Mouse (Mus musculus): Measurements from ENCODE around the gene A530016L24Rik. TPM values are rescaled to one million over a fixed set of nuclear protein-coding genes. Genes with fewer than 3 reads are reported as not detected.

A530016L24Rik gene
- polyA plus RNA-seq, 1 experiment from 2014 or later, result 0.08 TPM

GRCm38 (mm10) chr12:112463750-112464444 is 25.4 kb upstream of the A530016L24Rik start:
- H3K4me3 ChIP-seq (replicated peaks), result no peak overlapping the region
- WGBS (ENCODE audit: insufficient replicate concordance), result 15% methylated on average over 3 of the region's 3 CpGs
- peaks cover 5% of the 10 kb centered on the region; the same call in 1 of the 2 replicates for H3K4me1 ChIP-seq (replicated peaks)
- H3K9me3 ChIP-seq (replicated peaks), result no peaks in the 10 kb centered on the region; the same call in 1 of the 2 replicates
- no peaks in the 10 kb centered on the region for H3K27me3 ChIP-seq
- no peaks in the 10 kb centered on the region for H3K36me3 ChIP-seq
- H3K4me2 ChIP-seq, result no peak overlapping the region
- H3K27ac ChIP-seq, result no peak overlapping the region; the same call in 1 of the 2 replicates
- ATAC-seq (ENCODE audit: low read depth), result 0 out of 2 replicates have a peak, but pooled peaks have one; percentile 43
- DNase-seq, result no peak
- no peak overlapping the region for H3K9ac ChIP-seq

DNA sequence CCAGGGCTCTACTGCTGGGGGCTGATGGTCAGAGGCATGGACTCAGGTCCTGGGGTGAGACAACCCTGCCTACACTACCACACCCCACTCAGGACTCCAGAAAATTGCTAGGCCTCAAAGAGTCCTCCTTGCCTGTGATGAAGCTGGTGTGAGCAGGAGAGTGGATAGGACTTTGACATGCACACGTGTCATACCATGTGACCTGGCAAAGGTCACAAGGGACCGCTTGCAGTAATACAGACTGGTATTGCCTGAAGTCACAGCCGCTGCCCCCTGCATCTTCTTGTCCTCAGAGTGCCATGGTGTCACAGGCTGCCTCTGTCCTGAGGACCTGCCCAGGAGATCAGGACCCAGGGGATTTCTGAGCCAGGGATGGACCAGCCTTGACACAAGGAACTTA is 24.7 kb upstream of the A530016L24Rik start:
- WGBS (ENCODE audit: insufficient replicate concordance), result 44% methylated on average over 3 of the region's 3 CpGs
- DNase-seq (no peak), ATAC-seq (ENCODE audit: low read depth) (0 out of 2 replicates have a peak, but pooled peaks have one; percentile 7)

GRCm38 (mm10) chr12:112465928-112466327 is 23.3 kb upstream of the A530016L24Rik start:
- H3K27ac ChIP-seq, result no peak overlapping the region
- no peaks in the 10 kb centered on the region for H3K36me3 ChIP-seq
- H3K9ac ChIP-seq, result no peak overlapping the region
- ATAC-seq (ENCODE audit: low read depth) (no peak), DNase-seq (no peak)
- WGBS (ENCODE audit: insufficient replicate concordance), result 72% methylated on average over 17 of the region's 17 CpGs
- no peaks in the 10 kb centered on the region; the same call in 1 of the 2 replicates for H3K9me3 ChIP-seq (replicated peaks)
- no peak overlapping the region for H3K4me3 ChIP-seq (replicated peaks)
- peaks cover 5% of the 10 kb centered on the region; the same call in 1 of the 2 replicates for H3K4me1 ChIP-seq (replicated peaks)
- H3K27me3 ChIP-seq, result no peaks in the 10 kb centered on the region
- no peak overlapping the region for H3K4me2 ChIP-seq

More for the DNA sequence above, 24.7 kb upstream of the A530016L24Rik start:
- Histone ChIP-seq H3K9me3 (replicated peaks) (no peaks in the 10 kb centered on the region; the same call in 1 of the 2 replicates), H3K27me3 (no peaks in the 10 kb centered on the region), H3K4me1 (replicated peaks) (peaks cover 5% of the 10 kb centered on the region; the same call in 1 of the 2 replicates), H3K4me2 (no peak overlapping the region), H3K4me3 (replicated peaks) (no peak overlapping the region), H3K9ac (no peak overlapping the region), H3K27ac (no peak overlapping the region; the same call in 1 of the 2 replicates), H3K36me3 (no peaks in the 10 kb centered on the region)

DNA sequence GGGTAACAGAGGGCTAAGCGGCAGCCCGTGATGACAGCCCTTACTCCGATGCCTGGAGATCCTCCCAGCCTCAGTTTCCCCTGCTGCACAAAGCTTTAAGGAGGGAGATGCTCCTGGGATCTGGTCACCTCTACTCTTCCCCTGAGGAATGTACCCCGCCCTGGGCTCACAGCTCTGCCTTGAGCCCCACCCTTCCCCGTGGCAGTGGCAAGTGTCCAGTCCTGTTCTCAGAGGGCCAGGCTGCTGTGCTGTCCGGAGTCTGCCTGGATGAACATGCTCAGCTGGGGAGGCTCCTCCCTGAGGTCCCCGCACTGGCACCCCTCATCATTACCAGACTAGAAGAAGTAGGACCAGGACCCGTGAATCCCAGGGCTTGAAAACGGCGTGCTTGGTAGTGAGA is 21.9 kb upstream of the A530016L24Rik start:
- no peaks in the 10 kb centered on the region for H3K27me3 ChIP-seq
- no peak overlapping the region for H3K4me3 ChIP-seq (replicated peaks)
- no peak overlapping the region for H3K9ac ChIP-seq
- peaks cover 5% of the 10 kb centered on the region; the same call in 1 of the 2 replicates for H3K4me1 ChIP-seq (replicated peaks)
- ATAC-seq (ENCODE audit: low read depth), result no peak
- no peaks in the 10 kb centered on the region; the same call in 1 of the 2 replicates for H3K9me3 ChIP-seq (replicated peaks)
- no peak overlapping the region for H3K4me2 ChIP-seq
- 70% methylated on average over 10 of the region's 10 CpGs for WGBS (ENCODE audit: insufficient replicate concordance)
- no peak overlapping the region for H3K27ac ChIP-seq
- DNase-seq, result no peak
- no peaks in the 10 kb centered on the region for H3K36me3 ChIP-seq

DNA sequence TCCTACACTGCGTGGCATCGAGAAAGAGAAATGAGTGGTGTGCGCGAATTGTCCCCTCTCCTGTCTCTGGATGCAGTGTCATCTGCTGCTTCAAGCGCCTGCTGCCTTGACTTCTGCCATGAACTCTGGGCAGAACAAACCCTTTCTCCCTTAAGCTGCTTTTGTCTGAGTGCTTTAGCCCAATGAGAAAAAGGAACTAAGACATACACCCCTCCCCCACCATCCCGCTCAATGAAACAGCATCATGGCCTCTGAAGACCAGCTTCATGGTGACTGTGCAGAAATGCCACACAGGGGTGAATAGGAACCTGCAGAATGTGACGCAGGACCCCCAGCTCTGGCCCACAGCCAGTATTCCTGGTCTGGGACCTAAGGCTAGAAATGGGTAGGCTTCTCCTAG is 19.9 kb upstream of the A530016L24Rik start:
- Histone ChIP-seq H3K9me3 (replicated peaks) (no peaks in the 10 kb centered on the region), H3K4me3 (replicated peaks) (no peak overlapping the region), H3K27me3 (no peaks in the 10 kb centered on the region; the same call in 1 of the 2 replicates), H3K36me3 (no peaks in the 10 kb centered on the region), H3K9ac (no peak overlapping the region), H3K4me2 (no peak overlapping the region), H3K27ac (no peak overlapping the region), H3K4me1 (replicated peaks) (no peaks in the 10 kb centered on the region; the same call in 1 of the 2 replicates)
- DNase-seq, result no peak
- WGBS (ENCODE audit: insufficient replicate concordance), result 71% methylated on average over 7 of the region's 7 CpGs
- no peak for ATAC-seq (ENCODE audit: low read depth)

DNA sequence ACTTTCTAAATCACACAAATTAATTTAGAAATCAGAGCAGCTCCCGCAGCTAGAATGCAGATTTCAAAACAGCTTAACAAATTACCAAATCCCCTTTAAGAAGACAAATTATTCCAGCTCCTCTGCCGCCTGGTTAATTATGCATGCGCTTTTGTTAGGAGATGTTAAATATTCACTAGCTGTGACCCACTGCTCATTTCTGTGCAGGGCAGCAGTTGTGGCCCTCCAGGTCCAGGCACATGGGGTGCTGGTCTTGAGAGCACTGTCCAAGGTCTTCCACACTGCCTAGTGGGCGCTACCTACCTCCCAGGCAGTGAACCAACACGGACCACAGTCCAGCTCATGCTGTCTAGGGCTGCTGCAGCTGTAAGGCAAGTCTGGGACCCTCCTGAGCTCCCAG is 19.0 kb upstream of the A530016L24Rik start:
- 75% methylated on average over 5 of the region's 5 CpGs for WGBS (ENCODE audit: insufficient replicate concordance)
- DNase-seq, result no peak

DNA sequence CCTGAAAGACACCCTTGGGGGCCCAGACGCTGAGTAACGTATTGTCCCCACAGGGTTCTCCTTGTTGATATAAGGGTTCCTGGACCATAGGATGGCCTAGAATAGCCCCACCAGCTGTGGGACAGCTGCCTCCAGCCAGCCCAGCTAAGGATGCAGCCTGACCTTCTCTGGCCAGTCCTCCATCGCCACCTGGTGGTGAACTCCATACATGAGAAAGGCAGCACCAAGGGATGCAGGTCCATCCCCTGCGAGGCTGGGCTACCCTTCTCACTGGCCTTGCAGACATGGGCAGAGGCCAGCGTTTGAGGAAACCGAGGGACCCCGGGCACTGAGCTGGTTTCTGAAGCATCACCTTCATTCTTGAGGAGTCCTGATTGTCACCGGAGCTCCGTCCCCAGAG is 15.5 kb upstream of the A530016L24Rik start:
- H3K36me3 ChIP-seq, result no peaks in the 10 kb centered on the region
- DNase-seq, result peak; percentile 35
- no peak overlapping the region for H3K9ac ChIP-seq
- no peak overlapping the region for H3K4me2 ChIP-seq
- H3K4me3 ChIP-seq (replicated peaks), result no peak overlapping the region
- no peaks in the 10 kb centered on the region for H3K4me1 ChIP-seq (replicated peaks)
- H3K27me3 ChIP-seq, result peaks cover under 1% of the 10 kb centered on the region; the same call in 1 of the 2 replicates
- no peak overlapping the region for H3K27ac ChIP-seq
- ATAC-seq (ENCODE audit: low read depth), result no peak
- H3K9me3 ChIP-seq (replicated peaks), result no peaks in the 10 kb centered on the region
- WGBS (ENCODE audit: insufficient replicate concordance), result 18% methylated on average over 9 of the region's 9 CpGs

More for the DNA sequence above, 19.0 kb upstream of the A530016L24Rik start:
- Histone ChIP-seq H3K4me2 (no peak overlapping the region), H3K4me3 (replicated peaks) (no peak overlapping the region), H3K9ac (no peak overlapping the region), H3K9me3 (replicated peaks) (no peaks in the 10 kb centered on the region), H3K4me1 (replicated peaks) (no peaks in the 10 kb centered on the region), H3K27ac (no peak overlapping the region), H3K27me3 (no peaks in the 10 kb centered on the region; the same call in 1 of the 2 replicates), H3K36me3 (no peaks in the 10 kb centered on the region)
- ATAC-seq (ENCODE audit: low read depth), result no peak

DNA sequence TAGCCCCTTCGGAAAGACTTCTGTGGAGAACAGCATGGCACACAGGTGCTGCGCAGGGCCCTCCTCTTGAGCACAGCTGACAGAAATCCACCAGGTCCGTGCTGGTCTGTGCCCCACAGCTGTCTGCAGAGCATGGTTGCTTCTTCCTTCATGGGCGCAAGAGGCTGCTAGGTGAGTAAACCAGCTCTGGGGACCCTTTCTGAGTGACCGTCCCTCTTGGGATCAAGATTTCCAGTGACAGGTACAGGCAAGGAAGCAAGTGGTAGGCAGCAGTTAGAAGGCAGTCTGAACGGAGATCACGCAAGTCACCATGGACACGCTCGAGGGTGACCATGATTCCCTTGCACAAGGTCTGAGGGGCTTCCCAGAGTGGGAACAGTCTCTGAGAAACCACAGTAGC is 287 bp downstream of the A530016L24Rik start:
- WGBS (ENCODE audit: insufficient replicate concordance), result 76% methylated on average over 9 of the region's 9 CpGs
- Histone ChIP-seq H3K4me2 (no peak overlapping the region), H3K9me3 (replicated peaks) (no peaks in the 10 kb centered on the region), H3K27ac (no peak overlapping the region), H3K4me1 (replicated peaks) (peaks cover 5% of the 10 kb centered on the region; the same call in 1 of the 2 replicates), H3K9ac (no peak overlapping the region), H3K27me3 (no peaks in the 10 kb centered on the region), H3K4me3 (replicated peaks) (no peak overlapping the region), H3K36me3 (no peaks in the 10 kb centered on the region)
- ATAC-seq (ENCODE audit: low read depth) (no peak), DNase-seq (no peak)

- H3K4me3 ChIP-seq (replicated peaks), result no peak overlapping the region
- peaks cover 5% of the 10 kb centered on the region; the same call in 1 of the 2 replicates for H3K4me1 ChIP-seq (replicated peaks)
- ATAC-seq (ENCODE audit: low read depth) (no peak), DNase-seq (no peak)
- no peaks in the 10 kb centered on the region for H3K36me3 ChIP-seq
- H3K9ac ChIP-seq, result no peak overlapping the region
- WGBS (ENCODE audit: insufficient replicate concordance), result 36% methylated on average over 3 of the region's 3 CpGs
- H3K27ac ChIP-seq, result no peak overlapping the region
- H3K4me2 ChIP-seq, result no peak overlapping the region
- H3K27me3 ChIP-seq, result no peaks in the 10 kb centered on the region
- H3K9me3 ChIP-seq (replicated peaks), result no peaks in the 10 kb centered on the region
These were observed 1.2 kb downstream of the A530016L24Rik start for GRCm38 (mm10) chr12:112490444-112490939.

GRCm38 (mm10) chr12:112496136-112496535 is 6.9 kb downstream of the A530016L24Rik start:
- H3K9me3 ChIP-seq (replicated peaks), result no peaks in the 10 kb centered on the region
- no peak overlapping the region for H3K9ac ChIP-seq
- no peaks in the 10 kb centered on the region for H3K27me3 ChIP-seq
- no peaks in the 10 kb centered on the region; the same call in 1 of the 2 replicates for H3K4me1 ChIP-seq (replicated peaks)
- 63% methylated on average over 5 of the region's 5 CpGs for WGBS (ENCODE audit: insufficient replicate concordance)
- DNase-seq, result no peak
- H3K4me2 ChIP-seq, result no peak overlapping the region
- ATAC-seq (ENCODE audit: low read depth), result no peak
- no peaks in the 10 kb centered on the region for H3K36me3 ChIP-seq
- no peak overlapping the region for H3K4me3 ChIP-seq (replicated peaks)
- H3K27ac ChIP-seq, result no peak overlapping the region

DNA sequence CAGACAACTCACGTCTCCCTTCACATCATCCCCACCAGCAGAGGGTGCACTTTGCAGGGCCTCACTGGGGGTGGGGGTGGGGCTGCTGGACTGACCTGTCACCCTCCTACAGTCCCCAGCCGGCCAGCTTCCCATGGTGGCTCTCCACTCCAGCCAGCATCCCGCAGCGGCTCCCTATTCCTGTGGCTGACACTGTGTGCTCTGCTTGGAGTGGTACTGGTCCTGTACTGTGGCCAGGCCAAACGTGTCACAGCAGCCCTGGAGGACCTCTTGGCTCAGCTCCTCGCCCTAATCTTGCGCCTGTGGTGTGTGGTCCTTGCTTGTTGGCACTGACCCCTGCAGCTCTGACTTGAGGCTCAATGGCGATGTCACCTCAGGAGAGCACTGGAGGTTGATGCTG is 8.5 kb downstream of the A530016L24Rik start:
- DNase-seq, result no peak
- 66% methylated on average over 8 of the region's 8 CpGs for WGBS (ENCODE audit: insufficient replicate concordance)
- Histone ChIP-seq H3K4me3 (replicated peaks) (no peak overlapping the region), H3K9me3 (replicated peaks) (no peaks in the 10 kb centered on the region), H3K27ac (no peak overlapping the region), H3K4me2 (no peak overlapping the region), H3K27me3 (no peaks in the 10 kb centered on the region), H3K4me1 (replicated peaks) (peaks cover 2% of the 10 kb centered on the region), H3K36me3 (no peaks in the 10 kb centered on the region), H3K9ac (no peak overlapping the region)
- no peak for ATAC-seq (ENCODE audit: low read depth)
